Mouse (Mus musculus) heart, postnatal 14 days (tissue): ENCODE results near the gene Wfdc1. TPM values are rescaled to one million over a fixed set of nuclear protein-coding genes. Genes with fewer than 3 reads are reported as not detected.

ENCODE experiments used
- DNase-seq, 2 experiments: peaks; one replicate each; pipeline ENCODE4 v3.0.0; 2021 to 2022
- intact Hi-C: fragments of 180-260 bp; cut with DNase I; formaldehyde crosslinking; loops from one replicate; pipeline ENCODE4 v1.15.1; 2025
- total RNA-seq, 2 experiments: library from RNA; stranded (reverse); gene quantifications; 2 replicates each; pipeline ENCODE4 v1.2.3; 2021

Gene Wfdc1
- total RNA-seq, 2 experiments from 2014 or later = 48.2 to 51.1 TPM

DNA sequence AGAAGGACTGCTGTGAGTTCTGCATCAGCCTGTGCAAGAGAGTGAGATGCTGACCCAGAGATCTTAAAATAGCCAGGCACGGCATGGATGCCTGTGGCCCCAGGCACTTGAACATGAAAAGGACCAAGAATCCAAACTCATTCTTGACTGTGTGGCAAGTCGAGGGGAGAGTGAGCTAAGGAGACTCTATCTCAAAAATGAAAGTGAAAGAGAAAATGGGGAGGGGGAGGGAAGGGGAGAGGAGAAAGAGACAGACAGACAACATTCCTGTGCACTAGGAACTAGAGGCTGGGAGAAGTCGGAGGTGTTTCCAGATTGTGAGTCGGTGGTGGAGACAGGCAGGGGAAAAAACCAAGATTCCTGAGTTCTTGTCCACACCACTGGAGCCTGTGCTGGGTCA, 57.5 kb downstream of the Wfdc1 start:
- DNase-seq = no peak
- intact Hi-C loops = no loop called here

DNA sequence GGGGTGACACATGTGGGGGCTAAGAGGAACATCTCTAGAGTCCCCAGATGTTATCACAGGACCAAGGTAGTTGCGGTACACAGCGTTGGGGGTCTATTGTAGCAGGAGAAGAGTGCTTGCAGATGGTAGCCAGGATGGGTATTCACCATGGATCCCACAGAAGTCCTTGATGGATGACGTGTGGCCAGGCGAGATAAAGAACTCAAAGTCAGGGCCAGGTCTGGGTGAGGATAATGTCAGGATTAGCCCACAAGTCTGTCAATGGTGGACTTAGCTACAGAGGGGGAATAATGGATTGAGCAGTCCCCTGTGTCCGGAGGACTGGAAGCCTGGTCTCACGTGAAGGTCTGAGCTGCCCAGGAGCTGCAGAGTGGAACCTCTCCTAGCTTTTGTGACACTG, 58.4 kb downstream of the Wfdc1 start:
- intact Hi-C loops = no loop called here
- no peak for DNase-seq

GRCm38 (mm10) chr8:119727093-119727492, 60.9 kb downstream of the Wfdc1 start:
- DNase-seq = no peak
- intact Hi-C loops = no loop called here

- intact Hi-C loops = no loop called here
- DNase-seq = no peak
These were observed 62.3 kb downstream of the Wfdc1 start for GRCm38 (mm10) chr8:119728351-119728895.

- intact Hi-C loops = no loop called here
- DNase-seq = no peak
These were observed 65.9 kb downstream of the Wfdc1 start for GRCm38 (mm10) chr8:119732072-119732471.

- intact Hi-C loops = no loop called here
- no peak for DNase-seq
These were observed 70.3 kb downstream of the Wfdc1 start for GRCm38 (mm10) chr8:119736348-119736917.

DNA sequence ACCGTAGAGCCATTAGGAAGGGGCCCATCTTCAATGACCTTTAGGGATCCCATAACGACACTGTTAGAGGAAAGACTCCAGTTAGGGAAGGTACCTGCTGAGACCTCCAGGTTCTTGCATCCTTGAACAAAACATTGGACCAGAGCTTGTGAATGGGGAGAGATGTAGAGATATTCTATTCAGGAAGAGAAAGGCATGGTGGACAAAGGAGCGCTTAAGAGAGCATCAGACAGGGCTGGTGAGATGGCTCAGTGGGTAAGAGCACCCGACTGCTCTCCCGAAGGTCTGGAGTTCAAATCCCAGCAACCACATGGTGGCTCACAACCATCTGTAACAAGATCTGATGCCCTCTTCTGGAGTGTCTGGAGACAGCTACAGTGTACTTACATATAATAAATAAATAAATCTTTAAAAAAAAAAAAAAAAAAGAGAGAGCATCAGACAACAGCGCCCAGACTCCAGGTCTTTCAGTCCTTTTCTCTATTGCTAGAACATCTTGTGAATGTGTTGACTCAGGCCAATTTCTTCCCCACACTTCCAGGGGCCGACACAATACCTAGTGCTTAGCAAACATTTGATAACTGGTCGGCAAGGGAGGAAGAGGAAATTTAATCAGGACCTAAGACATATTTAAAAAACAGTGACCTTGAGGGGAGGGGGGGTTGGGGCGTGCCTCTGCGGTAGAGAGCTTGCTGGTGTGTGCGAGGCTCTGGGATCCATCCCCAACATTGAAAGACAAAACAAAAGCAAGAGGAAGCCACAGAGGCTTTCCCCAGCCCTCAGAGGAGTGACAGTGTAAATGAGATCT, 71.1 kb downstream of the Wfdc1 start:
- intact Hi-C loops = no loop called here
- DNase-seq = no peak

Other genes starting within 250 kb of the Wfdc1 start
- gene Osgin1, start 232.2 kb upstream of the Wfdc1 start, total RNA-seq = 1 to 10 TPM; 1.3 to 2.5 TPM
- gene Necab2, start 219.6 kb upstream of the Wfdc1 start, total RNA-seq = not detected
- gene Slc38a8, start 164.7 kb upstream of the Wfdc1 start, total RNA-seq = not detected
- 10 to 100 TPM; 54.0 to 54.7 TPM for gene Mbtps1, start 107.6 kb upstream of the Wfdc1 start, total RNA-seq
- gene Hsdl1, start 91.2 kb upstream of the Wfdc1 start, total RNA-seq = 10 to 100 TPM; 17.9 to 20.7 TPM
- under 1 TPM in 1 of 2 experiments, not detected in 1; 0.12 TPM for gene Dnaaf1, start 91.1 kb upstream of the Wfdc1 start, total RNA-seq
- gene Taf1c, start 61.1 kb upstream of the Wfdc1 start, total RNA-seq = 1 to 10 TPM; 4.0 to 4.2 TPM
- not detected for gene Adad2, start 53.6 kb upstream of the Wfdc1 start, total RNA-seq
- gene Kcng4, start 30.7 kb upstream of the Wfdc1 start, total RNA-seq = under 1 TPM; 0.10 to 0.33 TPM
- under 1 TPM; 0.17 TPM for gene Atp2c2, start 33.6 kb downstream of the Wfdc1 start, total RNA-seq
- gene Tldc1, start 112.1 kb downstream of the Wfdc1 start, total RNA-seq = 10 to 100 TPM; 11.6 to 14.6 TPM
- gene Cotl1, start 174.2 kb downstream of the Wfdc1 start, total RNA-seq = 10 to 100 TPM; 26.1 to 29.3 TPM
- gene Klhl36, start 195.9 kb downstream of the Wfdc1 start, total RNA-seq = 1 to 10 TPM; 3.7 TPM
- 10 to 100 TPM; 48.1 to 49.2 TPM for gene Usp10, start 244.0 kb downstream of the Wfdc1 start, total RNA-seq
- under 1 TPM in 1 of 2 experiments, not detected in 1; 0.24 TPM for gene Gm20388, start 244.5 kb downstream of the Wfdc1 start, total RNA-seq